Mouse (Mus musculus): ENCODE results near the gene Tcf7l2.

Tcf7l2 gene

DNA sequence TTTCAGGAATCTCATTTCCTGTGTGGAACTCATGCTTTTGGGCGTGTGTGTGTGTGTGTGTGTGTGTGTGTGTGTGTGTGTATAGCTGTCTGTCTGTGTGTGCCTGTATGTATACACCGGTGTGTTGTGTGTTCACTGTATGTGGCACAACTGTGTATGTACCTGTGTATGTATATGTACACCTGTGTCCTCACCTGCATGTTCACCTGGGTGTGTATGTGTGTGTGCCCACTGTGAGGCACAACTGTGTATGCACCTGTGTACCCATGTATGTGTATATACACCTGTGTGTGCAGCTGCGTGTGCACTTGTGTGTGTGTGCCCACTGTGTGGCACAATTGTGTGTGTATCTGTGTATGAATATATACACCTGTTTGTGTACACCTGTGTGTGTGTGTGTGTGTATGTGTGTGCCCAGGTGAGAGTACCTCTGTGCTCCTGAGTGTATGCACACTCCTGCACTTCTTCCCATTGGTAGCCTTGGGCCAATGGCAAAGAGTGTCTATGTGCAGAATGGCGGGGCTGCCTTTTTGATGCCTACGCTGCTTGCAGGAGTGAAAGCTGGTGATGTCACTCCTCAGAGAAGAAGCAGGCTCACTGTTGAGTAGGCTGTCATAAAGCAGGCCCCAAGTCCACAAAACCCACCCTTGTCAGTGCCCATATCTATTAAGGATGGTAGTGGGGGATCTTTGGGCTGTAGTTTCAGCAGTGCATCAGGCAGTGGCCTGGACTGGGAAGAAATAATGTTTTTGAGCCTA is 95.5 kb downstream of the Tcf7l2 start:
- DNase-seq: no peak

- no peak for DNase-seq
These were observed 96.3 kb downstream of the Tcf7l2 start for GRCm38 (mm10) chr19:55837924-55838323.

DNA sequence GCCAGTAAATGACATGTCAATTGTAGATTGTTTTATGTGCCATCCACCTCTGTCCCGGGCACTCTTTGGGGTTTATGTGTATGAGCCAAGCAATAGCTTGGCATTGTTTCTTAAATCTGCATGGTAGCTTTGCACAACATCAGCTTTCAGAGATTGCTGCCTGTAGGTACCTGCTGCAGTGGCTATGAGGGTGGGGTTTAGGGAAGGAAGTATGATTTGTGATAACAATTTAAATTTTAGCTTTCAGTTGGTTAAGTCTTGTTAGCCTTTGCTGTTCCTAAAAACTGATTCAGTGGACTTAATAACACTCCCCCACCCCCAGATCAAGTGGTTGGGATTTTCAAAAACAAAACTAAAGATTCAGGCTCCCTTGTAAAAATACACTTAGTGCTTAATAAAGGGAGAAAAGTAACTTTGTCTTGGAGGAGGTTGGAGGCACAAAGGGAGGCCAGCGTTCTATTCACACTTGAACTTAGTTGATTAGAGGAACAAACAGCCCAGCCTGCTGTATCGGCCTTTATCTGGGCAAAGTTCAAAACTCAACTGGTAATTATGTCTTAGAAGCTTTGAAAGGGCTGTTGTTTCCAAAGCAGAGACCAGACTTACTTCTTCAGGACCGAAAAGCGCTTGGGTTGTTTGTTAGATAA is 96.9 kb downstream of the Tcf7l2 start:
- no peak for DNase-seq

GRCm38 (mm10) chr19:55839036-55839555 is 97.5 kb downstream of the Tcf7l2 start:
- no peak for DNase-seq

DNA sequence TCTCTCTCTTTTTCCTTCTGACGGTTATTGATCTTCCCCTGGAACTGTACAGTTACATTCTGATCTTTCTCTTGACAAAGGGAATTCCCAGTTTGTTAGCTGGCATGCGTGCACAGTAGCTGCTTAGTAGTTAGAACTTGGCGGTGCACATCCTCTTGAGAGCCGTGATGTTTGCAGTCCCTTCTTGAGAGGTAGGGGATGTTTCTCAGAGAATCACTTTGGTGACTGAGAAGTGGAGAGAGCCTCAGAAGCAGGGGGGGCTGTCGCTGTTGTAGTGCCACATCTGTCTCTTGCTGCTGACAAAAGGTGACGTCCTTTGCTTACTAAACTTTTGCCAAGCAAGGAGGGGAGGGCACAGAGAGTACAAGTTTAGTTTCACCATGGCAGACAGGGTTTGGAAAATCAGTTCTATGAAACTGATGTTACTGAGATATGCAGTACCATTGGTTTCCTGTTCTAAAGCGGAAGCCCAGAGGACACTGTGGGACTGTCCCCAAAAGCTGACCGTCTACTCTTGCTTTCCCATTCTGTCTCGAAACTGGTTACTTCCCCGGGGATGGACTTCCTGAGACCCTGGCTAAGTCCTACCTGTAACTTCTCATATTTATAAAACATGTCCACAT is 99.0 kb downstream of the Tcf7l2 start:
- DNase-seq: no peak

DNA sequence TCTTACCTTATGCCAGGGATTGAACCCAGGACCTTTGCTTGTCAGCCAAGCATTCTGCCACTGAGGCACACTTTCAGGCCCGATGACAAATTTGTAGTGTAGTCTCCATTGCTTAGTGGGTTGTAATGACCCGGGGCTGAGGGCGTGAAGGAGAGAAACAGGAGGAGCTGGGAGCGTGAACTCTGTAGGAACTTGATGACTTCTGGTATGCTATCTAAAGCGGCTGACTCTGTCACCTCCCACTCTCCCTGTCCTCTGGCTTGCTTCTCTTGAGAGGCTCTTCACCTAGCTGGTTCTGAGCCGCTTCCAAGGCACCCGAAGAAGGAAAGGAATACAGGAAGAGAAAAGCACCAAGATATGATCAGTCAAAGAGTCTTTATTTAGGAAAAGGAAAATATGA is 100.4 kb downstream of the Tcf7l2 start:
- DNase-seq: no peak

DNA sequence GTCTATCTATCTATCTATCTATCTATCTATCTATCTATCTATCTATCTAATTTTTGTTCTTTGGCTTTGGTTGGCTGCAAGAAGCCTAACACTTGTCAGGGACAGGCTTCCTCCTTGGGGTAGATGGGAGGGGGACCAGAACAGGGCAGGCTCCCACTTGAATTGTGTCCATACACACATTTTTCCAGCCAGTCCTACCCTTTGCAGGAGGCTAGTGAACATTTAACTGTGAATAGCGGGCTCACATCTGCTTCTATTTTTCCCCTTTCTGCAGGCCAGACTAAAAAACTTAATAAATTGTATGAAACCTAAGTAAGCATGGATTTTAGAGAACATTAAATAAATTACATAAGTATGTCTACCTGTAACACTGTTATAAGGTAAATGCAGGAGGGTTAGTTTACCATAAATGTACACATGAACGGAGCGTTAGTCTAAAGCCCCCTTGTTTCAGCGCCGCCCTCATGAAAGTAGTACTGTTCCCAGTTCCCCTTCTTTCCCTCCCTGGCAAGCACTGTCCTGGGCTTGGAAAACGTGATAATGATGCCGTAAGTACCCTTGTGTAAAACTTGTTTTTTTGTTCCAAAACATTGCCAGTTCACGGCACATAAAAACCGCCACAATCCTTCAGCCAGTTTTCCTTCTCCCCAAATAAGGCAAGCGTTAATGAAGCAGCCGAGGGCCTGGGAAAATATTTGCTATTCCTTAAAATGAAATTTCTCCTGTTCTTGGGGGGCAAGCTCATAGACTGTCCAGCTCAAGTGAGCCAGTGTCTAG is 101.7 kb downstream of the Tcf7l2 start:
- no peak for DNase-seq

GRCm38 (mm10) chr19:55845702-55846101 is 104.1 kb downstream of the Tcf7l2 start:
- DNase-seq: no peak

DNA sequence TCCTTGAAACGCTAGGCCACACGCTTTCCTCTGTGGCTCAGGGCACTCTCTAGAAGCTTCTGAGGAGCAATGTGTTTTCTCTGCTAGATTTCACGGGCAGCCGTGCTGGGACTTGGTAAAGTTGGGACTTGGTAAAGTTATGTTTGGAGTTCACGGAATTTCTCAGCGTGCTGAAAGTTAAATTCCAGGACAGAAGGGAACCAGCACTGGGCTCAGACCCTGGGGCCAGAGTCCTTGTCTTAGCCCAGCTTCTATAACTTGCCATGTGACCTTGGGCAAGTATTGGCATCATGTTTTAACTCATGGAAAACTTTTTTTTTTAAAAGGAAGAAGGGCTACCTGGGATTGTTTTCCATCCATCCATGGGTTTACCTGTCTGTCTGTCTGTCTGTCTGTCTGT is 104.6 kb downstream of the Tcf7l2 start:
- no peak for DNase-seq

- DNase-seq: no peak
These were observed 105.4 kb downstream of the Tcf7l2 start for GRCm38 (mm10) chr19:55847043-55847442.

- DNase-seq: no peak
These were observed 108.9 kb downstream of the Tcf7l2 start for GRCm38 (mm10) chr19:55850402-55851078.

DNA sequence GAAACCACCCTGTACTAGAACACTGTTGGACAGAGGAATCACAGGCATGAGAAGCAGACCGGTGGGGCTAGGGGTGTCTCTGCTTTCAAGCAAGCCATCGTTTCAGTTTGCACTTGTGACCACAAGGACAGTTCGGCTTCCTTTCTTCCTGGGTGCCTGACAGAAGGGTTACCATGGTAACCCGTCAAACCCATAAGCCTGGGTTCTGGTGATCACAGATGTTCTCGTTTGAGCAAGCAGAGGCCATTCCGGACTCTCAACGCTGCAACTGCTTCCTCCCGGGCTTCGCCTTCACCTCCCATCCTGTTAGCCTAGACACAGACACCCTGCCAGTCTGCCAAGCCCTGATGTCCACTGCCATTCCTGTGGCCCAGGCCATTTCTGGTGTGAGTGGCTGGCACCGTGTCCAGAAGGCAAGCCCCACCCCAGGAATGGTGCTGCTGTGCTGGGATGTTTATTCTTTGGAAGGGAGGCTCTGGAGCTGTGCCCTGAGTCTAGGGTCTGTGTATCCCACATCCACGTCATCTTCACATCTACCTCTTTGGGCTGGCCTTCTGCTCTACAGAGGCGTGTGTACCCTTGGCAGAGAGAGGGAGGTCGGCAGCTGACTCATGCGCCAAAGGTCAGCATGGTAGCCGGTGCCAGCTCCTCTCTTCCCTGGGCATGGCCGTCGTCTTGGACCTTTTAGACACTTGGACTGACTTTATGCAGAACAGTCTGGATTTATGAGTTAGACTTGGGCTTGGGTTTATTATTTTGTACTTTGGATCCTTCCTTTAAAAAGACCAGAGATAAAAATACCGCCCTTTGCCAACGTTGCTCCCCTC is 110.1 kb downstream of the Tcf7l2 start:
- no peak for DNase-seq

GRCm38 (mm10) chr19:55854389-55854788 is 112.8 kb downstream of the Tcf7l2 start:
- DNase-seq: no peak

DNA sequence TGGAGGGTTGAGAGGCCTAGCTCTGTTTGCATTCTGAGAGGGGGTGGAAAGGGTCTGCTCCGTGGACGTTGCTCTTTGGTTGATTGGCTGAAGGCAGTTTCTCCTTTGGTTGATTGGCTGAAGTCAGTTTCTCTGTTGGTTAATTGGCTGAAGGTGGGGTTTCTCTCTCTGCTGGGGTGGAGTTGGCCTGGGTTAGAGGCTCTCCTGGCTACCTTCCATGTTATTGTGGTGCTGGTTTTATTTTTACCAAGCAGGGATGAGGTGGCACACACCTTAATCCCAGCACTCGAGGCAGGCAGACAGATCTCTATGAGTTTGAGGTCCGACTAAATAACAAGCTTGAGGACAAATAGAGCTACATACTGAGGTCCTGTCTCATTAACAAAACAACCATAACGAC is 114.0 kb downstream of the Tcf7l2 start:
- no peak for DNase-seq

- DNase-seq: no peak
These were observed 115.7 kb downstream of the Tcf7l2 start for GRCm38 (mm10) chr19:55857328-55857727.

DNA sequence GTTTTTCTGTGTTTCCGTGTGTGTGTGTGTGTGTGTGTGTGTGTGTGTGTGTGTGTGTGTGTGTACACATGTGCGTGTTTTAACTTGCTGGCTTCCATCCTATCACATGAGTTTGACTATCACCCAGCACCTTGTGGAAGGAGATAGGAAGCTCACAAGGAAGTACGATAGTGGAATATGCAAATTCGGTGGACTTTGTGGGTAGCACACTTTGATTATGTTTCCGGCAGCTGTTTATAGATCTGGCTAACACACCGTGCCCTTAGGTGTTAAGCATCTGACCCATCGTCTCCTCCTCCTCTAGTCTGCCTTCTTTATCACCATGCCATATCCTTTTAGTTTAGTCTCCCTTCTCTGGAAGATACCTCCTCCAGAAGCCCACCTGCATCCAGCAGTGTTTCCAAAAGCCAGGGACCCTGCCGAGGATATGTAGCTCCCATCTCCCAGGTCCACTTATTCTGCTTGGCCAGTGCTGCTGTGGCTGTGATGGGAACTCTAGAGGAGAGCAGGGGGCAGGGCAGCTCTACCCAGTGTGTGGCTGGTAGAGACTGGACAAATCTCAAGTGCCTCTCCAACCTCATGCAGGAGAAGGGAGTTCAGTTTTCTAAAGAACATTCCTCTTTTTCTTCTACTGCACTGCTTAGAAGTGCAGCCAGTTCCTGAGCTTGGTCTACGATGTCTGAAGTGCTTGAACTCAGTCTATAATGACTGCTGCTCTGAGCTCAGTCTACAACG is 118.6 kb downstream of the Tcf7l2 start:
- no peak for DNase-seq

DNA sequence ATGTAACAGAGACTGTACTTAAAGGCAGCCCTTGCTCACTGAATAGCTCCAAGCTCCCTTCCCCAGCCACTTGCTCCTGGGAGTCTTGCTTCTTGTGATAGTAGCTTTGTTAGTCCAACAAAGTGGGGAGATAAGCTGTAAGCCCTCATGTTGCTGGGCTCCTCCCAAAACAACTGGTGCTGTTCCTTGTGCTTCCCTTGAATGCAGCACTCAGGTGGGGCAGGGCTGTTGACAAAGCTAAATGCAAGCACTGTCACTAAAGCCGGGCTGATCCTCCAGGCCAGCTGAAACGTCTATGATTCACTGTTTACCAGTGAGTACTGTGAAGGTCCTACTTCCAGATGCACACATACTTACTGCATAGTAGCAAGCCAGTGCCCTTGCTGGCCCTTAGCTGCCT is 120.1 kb downstream of the Tcf7l2 start:
- DNase-seq: no peak

- no peak for DNase-seq
These were observed 120.9 kb downstream of the Tcf7l2 start for GRCm38 (mm10) chr19:55862559-55862958.

- no peak for DNase-seq
These were observed 123.4 kb downstream of the Tcf7l2 start for GRCm38 (mm10) chr19:55865049-55865448.

- DNase-seq: no peak
These were observed 124.4 kb downstream of the Tcf7l2 start for GRCm38 (mm10) chr19:55865774-55866578.

Measured in thymus, postnatal 14 days (tissue).